Mouse (Mus musculus) olfactory bulb, adult 2 months (tissue): ENCODE results near the gene Dmac2. TPM values are rescaled to one million over a fixed set of nuclear protein-coding genes. Genes with fewer than 3 reads are reported as not detected.

Experiments used
- H3K27ac ChIP-seq: fragments of 200-500 bp; 2 replicates; pipeline ENCODE4 v1.5.1; 2012; ENCODE audit warnings: low read depth, low read length; ENCODE audit not compliant: insufficient read depth
- H3K4me1 ChIP-seq: fragments of 200-500 bp; 2 replicates; pipeline ENCODE4 v1.6.1; 2012; ENCODE audit warnings: low read length; ENCODE audit not compliant: control insufficient read depth, insufficient read depth
- H3K4me3 ChIP-seq: fragments of 200-500 bp; 2 replicates; pipeline ENCODE4 v1.5.1; 2012; ENCODE audit warnings: mild to moderate bottlenecking, low read depth, low read length, moderate library complexity; ENCODE audit not compliant: insufficient read depth
- CTCF ChIP-seq: fragments of 200-500 bp; IDR thresholded peaks from 2 replicates; pipeline ENCODE4 v1.5.1; 2012; ENCODE audit warnings: low read depth, mild to moderate bottlenecking, low read length, moderate library complexity; ENCODE audit not compliant: insufficient read depth
- POLR2A ChIP-seq: fragments of 200-500 bp; IDR thresholded peaks from 2 replicates; pipeline ENCODE4 v1.6.1; 2012; ENCODE audit warnings: mild to moderate bottlenecking, low read depth, low read length, moderate library complexity; ENCODE audit not compliant: insufficient read depth
- WGBS: fragments of 180-500 bp; shearing (Covaris S2); methylation state at CpG from one replicate; pipeline ENCODE4 v1.1.7; 2018; 5-methylcytosine and 5-hydroxymethylcytosine counted together
- polyA plus RNA-seq: library from polyadenylated mRNA; stranded (reverse); fragments of >200 nt; gene quantifications from 2 replicates; pipeline ENCODE4 v1.2.4, GENCODE M21; 2012; ENCODE audit warnings: low replicate concordance; ENCODE audit not compliant: missing spikeins, insufficient read depth, insufficient read length

Dmac2 gene
- polyA plus RNA-seq, 1 experiment, result not detected

DNA sequence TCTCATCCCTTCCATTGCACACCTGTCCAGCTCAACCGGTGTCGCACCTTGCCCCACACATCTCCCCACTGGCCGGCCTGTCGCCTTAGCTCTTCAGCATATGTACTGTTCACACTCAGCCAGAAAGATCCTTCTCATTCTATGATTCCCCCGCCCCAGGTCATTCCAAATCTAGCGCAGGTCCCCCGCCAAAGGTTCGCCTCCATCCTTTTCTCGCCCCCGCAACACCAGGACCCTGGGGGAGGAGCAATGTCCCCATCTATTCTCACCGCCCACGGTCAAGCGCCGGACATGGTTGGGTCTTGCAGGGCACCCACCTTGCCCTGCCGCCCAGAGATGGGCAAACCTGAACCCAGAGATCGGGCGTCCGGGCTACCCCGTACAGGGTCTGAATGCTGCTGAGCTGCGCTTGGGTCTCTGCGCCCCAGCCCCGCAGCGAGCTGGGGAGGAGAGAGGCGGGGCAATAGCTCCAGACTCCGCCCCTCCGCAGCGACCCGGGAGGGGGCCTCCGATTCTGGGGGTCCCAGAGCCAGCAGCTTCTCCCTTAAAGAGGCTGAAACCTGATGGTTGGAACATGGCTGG is 55.6 kb downstream of the Dmac2 start, which contains the start of gene Tmem91:
Tmem91 (minus strand) TSS at position 448 of the 582 bp plus-strand sequence.
- TF ChIP-seq CTCF (no peak), POLR2A (peak; percentile 44; the same call in 1 of the 2 replicates)
- Histone ChIP-seq H3K4me1 (peaks cover 13% of the 10 kb centered on the region; the same call in 1 of the 2 replicates), H3K4me3 (peak within 1 kb of the TSS; percentile 68), H3K27ac (peak within 1 kb of the TSS; percentile 57)
- WGBS, result 2% methylated on average over 29 of the region's 29 CpGs

Other genes with a start within 250 kb of the Dmac2 start
- not detected in 2 replicates for gene Cnfn, start 249.7 kb upstream of the Dmac2 start, polyA plus RNA-seq
- gene Lipe, start 220.7 kb upstream of the Dmac2 start, polyA plus RNA-seq, result not detected in 2 replicates
- not detected in 2 replicates for gene Cxcl17, start 206.5 kb upstream of the Dmac2 start, polyA plus RNA-seq
- gene Ceacam1, start 141.8 kb upstream of the Dmac2 start, polyA plus RNA-seq, result not detected in 2 replicates
- gene Ceacam2, start 79.6 kb upstream of the Dmac2 start, polyA plus RNA-seq, result not detected in 2 replicates
- not detected in 2 replicates for gene Erich4, start 3.5 kb upstream of the Dmac2 start, polyA plus RNA-seq
- gene B3gnt8, start 7.2 kb downstream of the Dmac2 start, polyA plus RNA-seq, result not detected in 2 replicates
- not detected in 2 replicates for gene Bckdha, start 39.6 kb downstream of the Dmac2 start, polyA plus RNA-seq
- not detected in 2 replicates for gene Exosc5, start 39.8 kb downstream of the Dmac2 start, polyA plus RNA-seq
- gene Tmem91, start 55.8 kb downstream of the Dmac2 start, polyA plus RNA-seq, result not detected in 2 replicates
- gene B9d2, start 61.4 kb downstream of the Dmac2 start, polyA plus RNA-seq, result not detected in 2 replicates
- gene Tgfb1, start 67.6 kb downstream of the Dmac2 start, polyA plus RNA-seq, result not detected in 2 replicates
- not detected in 2 replicates for gene Ccdc97, start 99.7 kb downstream of the Dmac2 start, polyA plus RNA-seq
- 160 TPM in 1 of 2 replicates, not detected in the other for gene Hnrnpul1, start 135.3 kb downstream of the Dmac2 start, polyA plus RNA-seq
- gene Axl, start 169.3 kb downstream of the Dmac2 start, polyA plus RNA-seq, result not detected in 2 replicates
- gene Cyp2s1, start 197.5 kb downstream of the Dmac2 start, polyA plus RNA-seq, result not detected in 2 replicates